Mouse (Mus musculus): ENCODE data around the gene Dnase2a.

DNA sequence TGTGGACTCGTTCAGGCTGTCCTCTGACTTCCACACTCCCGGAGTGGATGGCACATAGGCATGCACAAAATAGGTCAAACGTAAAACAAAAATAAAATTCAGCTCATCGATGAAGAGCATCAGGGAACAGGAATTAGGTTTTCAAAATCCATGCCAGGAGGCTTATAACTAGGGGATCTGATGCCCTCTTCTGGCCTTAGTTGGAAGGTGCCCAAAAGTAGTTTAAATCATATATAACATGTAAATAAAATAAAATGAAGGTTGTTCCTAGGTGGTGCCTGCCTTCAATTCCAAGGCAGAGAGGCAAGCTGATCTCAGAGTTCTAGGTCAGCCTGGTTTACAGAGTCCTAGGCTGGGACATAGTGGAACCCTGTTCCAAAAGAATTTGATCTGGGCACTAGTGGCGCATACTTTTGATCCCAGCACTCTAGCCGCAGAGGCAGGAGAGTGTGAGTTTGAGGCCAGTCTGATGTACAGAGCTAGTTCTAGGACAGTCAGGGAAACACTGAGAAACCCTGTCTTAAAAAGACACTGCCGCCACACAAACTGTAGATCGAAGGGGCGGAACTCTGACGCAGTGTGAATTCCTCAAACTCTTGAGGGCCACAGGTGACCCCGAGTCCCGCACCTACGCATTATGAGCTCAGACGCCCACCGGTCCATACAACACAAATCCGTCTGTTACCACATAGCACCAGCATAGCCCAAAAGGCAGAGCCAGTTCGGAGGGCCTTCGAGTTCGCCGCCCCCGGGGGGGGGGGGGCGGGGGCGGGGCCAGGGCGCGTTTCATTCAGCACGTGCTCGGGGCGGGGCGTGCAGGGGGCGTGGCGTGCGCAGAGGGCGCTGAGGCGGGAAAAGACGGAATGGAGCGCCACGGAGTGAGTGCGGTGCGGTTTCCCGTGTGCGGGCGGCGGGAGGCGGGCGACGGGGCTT is 36.7 kb upstream of the Dnase2a start, which contains the start of gene Syce2:
- TF ChIP-seq POLR2A (IDR thresholded peaks at IDR 0.05; ENCODE audit: low read depth, low read length) = no peak
- TF ChIP-seq CTCF (conservative IDR thresholded peaks at IDR 0.05; ENCODE audit: insufficient read depth, insufficient read length, low read depth, low read length) = no peak
